Mouse (Mus musculus) liver, postnatal 0 days (tissue): Measurements from ENCODE around the gene Fgd4.

Source experiments
- CTCF ChIP-seq: sonication (generic); IDR thresholded peaks from 2 replicates; pipeline ENCODE4 v1.5.1; 2016; ENCODE audit warnings: antibody characterized with exemption, low read depth
- EP300 ChIP-seq: IDR thresholded peaks from 2 replicates; pipeline ENCODE4 v1.6.1; 2016; ENCODE audit warnings: antibody characterized with exemption, low read depth, mild to moderate bottlenecking

- TF ChIP-seq CTCF (no peak), EP300 (no peak)
Measured at GRCm38 (mm10) chr16:16523632-16524031, 76.7 kb downstream of the Fgd4 start.
